Mouse (Mus musculus): ENCODE data around the gene Prdm10.

Prdm10 gene

GRCm38 (mm10) chr9:31301526-31302311 is 21.4 kb downstream of the Prdm10 start:
- no peak for DNase-seq (ENCODE audit: extremely low spot score, low spot score)

- DNase-seq (ENCODE audit: extremely low spot score, low spot score) = no peak
Measured at GRCm38 (mm10) chr9:31304358-31304757, 24.0 kb downstream of the Prdm10 start.

GRCm38 (mm10) chr9:31305117-31305516 is 24.8 kb downstream of the Prdm10 start:
- DNase-seq (ENCODE audit: extremely low spot score, low spot score) = no peak

- no peak for DNase-seq (ENCODE audit: extremely low spot score, low spot score)
Measured at GRCm38 (mm10) chr9:31305807-31306206, 25.5 kb downstream of the Prdm10 start.

GRCm38 (mm10) chr9:31307232-31307631 is 26.9 kb downstream of the Prdm10 start:
- no peak for DNase-seq (ENCODE audit: extremely low spot score, low spot score)

GRCm38 (mm10) chr9:31309041-31309440 is 28.7 kb downstream of the Prdm10 start:
- DNase-seq (ENCODE audit: extremely low spot score, low spot score) = no peak

GRCm38 (mm10) chr9:31310662-31311061 is 30.3 kb downstream of the Prdm10 start:
- DNase-seq (ENCODE audit: extremely low spot score, low spot score) = no peak

- DNase-seq (ENCODE audit: extremely low spot score, low spot score) = no peak
Measured at GRCm38 (mm10) chr9:31313876-31314275, 33.5 kb downstream of the Prdm10 start.

GRCm38 (mm10) chr9:31315983-31316382 is 35.6 kb downstream of the Prdm10 start:
- DNase-seq (ENCODE audit: extremely low spot score, low spot score) = no peak

GRCm38 (mm10) chr9:31318956-31319355 is 38.6 kb downstream of the Prdm10 start:
- DNase-seq (ENCODE audit: extremely low spot score, low spot score) = no peak

GRCm38 (mm10) chr9:31320734-31321133 is 40.4 kb downstream of the Prdm10 start:
- no peak for DNase-seq (ENCODE audit: extremely low spot score, low spot score)

- no peak for DNase-seq (ENCODE audit: extremely low spot score, low spot score)
Measured at GRCm38 (mm10) chr9:31321526-31321925, 41.2 kb downstream of the Prdm10 start.

GRCm38 (mm10) chr9:31322090-31322489 is 41.8 kb downstream of the Prdm10 start:
- DNase-seq (ENCODE audit: extremely low spot score, low spot score) = no peak

GRCm38 (mm10) chr9:31330816-31331215 is 50.5 kb downstream of the Prdm10 start:
- no peak for DNase-seq (ENCODE audit: extremely low spot score, low spot score)

- no peak for DNase-seq (ENCODE audit: extremely low spot score, low spot score)
Measured at GRCm38 (mm10) chr9:31331246-31331645, 50.9 kb downstream of the Prdm10 start.

- no peak for DNase-seq (ENCODE audit: extremely low spot score, low spot score)
Measured at GRCm38 (mm10) chr9:31331906-31332305, 51.6 kb downstream of the Prdm10 start.

GRCm38 (mm10) chr9:31332826-31333225 is 52.5 kb downstream of the Prdm10 start:
- no peak for DNase-seq (ENCODE audit: extremely low spot score, low spot score)

- no peak for DNase-seq (ENCODE audit: extremely low spot score, low spot score)
Measured at GRCm38 (mm10) chr9:31334991-31335390, 54.7 kb downstream of the Prdm10 start.

GRCm38 (mm10) chr9:31344289-31344831 is 64.0 kb downstream of the Prdm10 start:
- DNase-seq (ENCODE audit: extremely low spot score, low spot score) = no peak

GRCm38 (mm10) chr9:31346575-31347080 is 66.3 kb downstream of the Prdm10 start:
- DNase-seq (ENCODE audit: extremely low spot score, low spot score) = no peak

- no peak for DNase-seq (ENCODE audit: extremely low spot score, low spot score)
Measured at GRCm38 (mm10) chr9:31348458-31348857, 68.1 kb downstream of the Prdm10 start.

- peak; percentile 57 for DNase-seq (ENCODE audit: extremely low spot score, low spot score)
Measured at GRCm38 (mm10) chr9:31348915-31349314, 68.6 kb downstream of the Prdm10 start.

- no peak for DNase-seq (ENCODE audit: extremely low spot score, low spot score)
Measured at GRCm38 (mm10) chr9:31352716-31353115, 72.4 kb downstream of the Prdm10 start.

Measured in neural tube, embryonic 10.5 days (tissue).